Mouse (Mus musculus) cortical plate, adult 2 months (tissue): ENCODE results near the gene Ofcc1.

Experiments used
- CTCF ChIP-seq: fragments of 200-500 bp; IDR thresholded peaks from 2 replicates; pipeline ENCODE4 v1.5.1; 2011; ENCODE audit warnings: mild to moderate bottlenecking, control low read depth, low read length; ENCODE audit not compliant: insufficient read depth; ENCODE audit errors: extremely low read depth
- POLR2A ChIP-seq: fragments of 200-500 bp; IDR thresholded peaks from 2 replicates; pipeline ENCODE4 v1.6.1; 2011; ENCODE audit warnings: mild to moderate bottlenecking, low read length, control low read depth; ENCODE audit not compliant: insufficient read depth; ENCODE audit errors: extremely low read depth

DNA sequence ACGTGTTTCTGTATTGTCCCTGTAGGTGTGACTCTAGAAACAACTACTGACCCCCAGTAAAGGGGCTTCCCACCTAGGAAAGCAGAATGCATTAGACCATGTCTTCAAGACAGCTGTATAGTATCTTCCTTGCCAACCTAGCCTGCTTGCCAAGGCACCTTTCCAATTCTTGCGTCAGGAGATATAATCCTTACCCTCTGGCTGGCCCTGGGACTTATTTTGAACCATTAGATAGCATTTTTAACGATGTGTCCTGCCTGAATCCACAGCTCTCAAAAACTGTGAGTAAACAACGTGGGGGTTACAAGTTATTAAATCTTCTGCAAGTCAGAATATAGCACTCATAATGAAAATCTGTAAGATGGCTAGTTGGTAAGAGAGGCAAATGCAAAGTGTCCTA, 221.3 kb downstream of the Ofcc1 start:
- TF ChIP-seq CTCF (no peak), POLR2A (no peak)
